Mouse (Mus musculus): ENCODE data around the gene Zfp91.

Gene Zfp91

GRCm38 (mm10) chr19:12795511-12796327 lies at the start of gene Zfp91, which contains the start of gene Lpxn:
TSS of gene Zfp91 (minus strand) at chr19:12796126.
TSS of gene Lpxn (plus strand) at chr19:12796193.
- DNase-seq (ENCODE audit: low spot score), result peak; percentile 98

- DNase-seq (ENCODE audit: low spot score), result no peak
Measured at GRCm38 (mm10) chr19:12838507-12838906, 42.6 kb upstream of the Zfp91 start.

- no peak for DNase-seq (ENCODE audit: low spot score)
Measured at GRCm38 (mm10) chr19:12833625-12834024, 37.7 kb upstream of the Zfp91 start.

GRCm38 (mm10) chr19:12831559-12831958 lies 35.6 kb upstream of the Zfp91 start:
- DNase-seq (ENCODE audit: low spot score), result no peak

GRCm38 (mm10) chr19:12830823-12831430 lies 35.0 kb upstream of the Zfp91 start:
- DNase-seq (ENCODE audit: low spot score), result no peak

- DNase-seq (ENCODE audit: low spot score), result no peak
Measured at GRCm38 (mm10) chr19:12824549-12824948, 28.6 kb upstream of the Zfp91 start.

GRCm38 (mm10) chr19:12820383-12820782 lies 24.5 kb upstream of the Zfp91 start:
- DNase-seq (ENCODE audit: low spot score), result peak; percentile 37

- DNase-seq (ENCODE audit: low spot score), result no peak
Measured at GRCm38 (mm10) chr19:12818507-12818906, 22.6 kb upstream of the Zfp91 start.

GRCm38 (mm10) chr19:12813883-12814282 lies 18.0 kb upstream of the Zfp91 start:
- no peak for DNase-seq (ENCODE audit: low spot score)

- no peak for DNase-seq (ENCODE audit: low spot score)
Measured at GRCm38 (mm10) chr19:12812644-12813364, 16.9 kb upstream of the Zfp91 start.

GRCm38 (mm10) chr19:12806214-12806613 lies 10.3 kb upstream of the Zfp91 start:
- DNase-seq (ENCODE audit: low spot score), result no peak

GRCm38 (mm10) chr19:12805730-12806129 lies 9.8 kb upstream of the Zfp91 start:
- DNase-seq (ENCODE audit: low spot score), result no peak

GRCm38 (mm10) chr19:12804237-12804636 lies 8.3 kb upstream of the Zfp91 start:
- no peak for DNase-seq (ENCODE audit: low spot score)

- DNase-seq (ENCODE audit: low spot score), result no peak
Measured at GRCm38 (mm10) chr19:12802830-12803229, 6.9 kb upstream of the Zfp91 start.

- no peak for DNase-seq (ENCODE audit: low spot score)
Measured at GRCm38 (mm10) chr19:12801046-12801445, 5.1 kb upstream of the Zfp91 start.

GRCm38 (mm10) chr19:12800621-12801020 lies 4.7 kb upstream of the Zfp91 start:
- no peak for DNase-seq (ENCODE audit: low spot score)

- no peak for DNase-seq (ENCODE audit: low spot score)
Measured at GRCm38 (mm10) chr19:12799081-12799480, 3.2 kb upstream of the Zfp91 start.

- no peak for DNase-seq (ENCODE audit: low spot score)
Measured at GRCm38 (mm10) chr19:12798404-12798803, 2.5 kb upstream of the Zfp91 start.

GRCm38 (mm10) chr19:12797071-12797470 lies 1.1 kb upstream of the Zfp91 start:
- peak; percentile 62 for DNase-seq (ENCODE audit: low spot score)

- peak; percentile 68 for DNase-seq (ENCODE audit: low spot score)
Measured at GRCm38 (mm10) chr19:12796328-12796931, 504 bp upstream of the Zfp91 start.

- DNase-seq (ENCODE audit: low spot score), result no peak
Measured at GRCm38 (mm10) chr19:12795110-12795509, 816 bp downstream of the Zfp91 start.

Data from embryo, embryonic 10 days (tissue).